Mouse (Mus musculus) limb, embryonic 12.5 days (tissue): ENCODE data around the gene Kirrel3. TPM values are rescaled to one million over a fixed set of nuclear protein-coding genes. Genes with fewer than 3 reads are reported as not detected.

Experiments used
- ATAC-seq: fragments of 200-750 bp; cut with Nextera tagmentation; 2 replicates; pipeline ENCODE4 v1.8.0; 2017; ENCODE audit warnings: low read depth, moderate TSS enrichment; ENCODE audit not compliant: insufficient number of reproducible peaks, insufficient read depth, low FRiP score, low TSS enrichment
- H3K27ac ChIP-seq: fragments of 300-500 bp; sonication (generic); 2 replicates; pipeline ENCODE4 v1.5.1; 2016; ENCODE audit warnings: mild to moderate bottlenecking, moderate library complexity
- H3K27me3 ChIP-seq: fragments of 300-500 bp; sonication (generic); 2 replicates; pipeline ENCODE4 v1.6.1; 2016; ENCODE audit warnings: mild to moderate bottlenecking, moderate library complexity
- H3K36me3 ChIP-seq: fragments of 300-500 bp; sonication (generic); 2 replicates; pipeline ENCODE4 v1.6.1; 2016; ENCODE audit warnings: mild to moderate bottlenecking, moderate library complexity
- H3K4me1 ChIP-seq: fragments of 300-500 bp; sonication (generic); replicated peaks from 2 replicates; pipeline ENCODE4 v1.6.1; 2016
- H3K4me2 ChIP-seq: fragments of 300-500 bp; sonication (generic); 2 replicates; pipeline ENCODE4 v1.6.1; 2016; ENCODE audit warnings: mild to moderate bottlenecking, moderate library complexity
- H3K4me3 ChIP-seq: fragments of 300-500 bp; sonication (generic); replicated peaks from 2 replicates; pipeline ENCODE4 v1.5.1; 2016; ENCODE audit warnings: mild to moderate bottlenecking
- H3K9ac ChIP-seq: fragments of 300-500 bp; sonication (generic); replicated peaks from 2 replicates; pipeline ENCODE4 v1.6.1; 2016; ENCODE audit warnings: mild to moderate bottlenecking, moderate library complexity
- H3K9me3 ChIP-seq: fragments of 300-500 bp; sonication (generic); 2 replicates; pipeline ENCODE4 v1.6.1; 2016; ENCODE audit warnings: mild to moderate bottlenecking, moderate library complexity
- WGBS: fragments of 180-500 bp; shearing (Covaris S2); methylation state at CpG from one replicate; pipeline ENCODE4 v1.1.7; 2016; 5-methylcytosine and 5-hydroxymethylcytosine counted together
- polyA plus RNA-seq: library from polyadenylated mRNA; unstranded; fragments of >200 nt; fragmentation: Nextera tagmentation; extraction: Ambion mirVana; gene quantifications from 2 replicates; pipeline ENCODE4 v1.2.1, GENCODE M21; 2016

The Kirrel3 gene
- polyA plus RNA-seq, 1 experiment from 2014 or later, result 7.8 TPM

DNA sequence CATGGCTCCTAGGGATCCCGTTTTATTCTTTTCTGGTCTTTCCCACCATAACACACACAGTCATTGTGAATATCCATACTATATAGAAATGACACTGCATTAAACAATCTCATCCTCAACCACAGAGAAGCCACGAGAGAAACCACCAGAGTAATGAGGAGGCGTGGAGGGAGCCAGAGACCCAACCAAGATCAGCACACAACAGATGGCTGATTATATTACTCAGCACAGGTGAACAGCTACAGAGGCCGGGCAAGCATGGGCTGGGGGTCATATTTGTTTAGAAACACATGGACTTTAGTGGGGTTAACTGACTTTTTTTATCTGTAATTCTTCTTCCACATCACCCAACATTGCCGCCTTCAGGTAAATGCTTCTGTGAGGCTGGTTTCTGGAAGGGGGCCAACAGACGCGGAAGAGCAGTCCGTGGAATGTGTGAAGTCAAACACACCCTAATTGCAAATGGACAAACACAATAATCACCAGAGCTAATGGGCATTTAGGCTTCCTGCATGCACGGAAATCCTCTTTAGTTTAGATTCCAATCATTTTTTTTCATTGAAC, 76.8 kb downstream of the Kirrel3 start:
- Histone ChIP-seq H3K9ac (no peak overlapping the region), H3K4me1 (peaks cover 21% of the 10 kb centered on the region), H3K4me2 (no peak overlapping the region), H3K4me3 (no peak overlapping the region), H3K9me3 (no peaks in the 10 kb centered on the region), H3K36me3 (no peaks in the 10 kb centered on the region), H3K27me3 (no peaks in the 10 kb centered on the region), H3K27ac (no peak overlapping the region)
- ATAC-seq, result no peak
- WGBS, result 78% methylated on average over 9 of the region's 9 CpGs

DNA sequence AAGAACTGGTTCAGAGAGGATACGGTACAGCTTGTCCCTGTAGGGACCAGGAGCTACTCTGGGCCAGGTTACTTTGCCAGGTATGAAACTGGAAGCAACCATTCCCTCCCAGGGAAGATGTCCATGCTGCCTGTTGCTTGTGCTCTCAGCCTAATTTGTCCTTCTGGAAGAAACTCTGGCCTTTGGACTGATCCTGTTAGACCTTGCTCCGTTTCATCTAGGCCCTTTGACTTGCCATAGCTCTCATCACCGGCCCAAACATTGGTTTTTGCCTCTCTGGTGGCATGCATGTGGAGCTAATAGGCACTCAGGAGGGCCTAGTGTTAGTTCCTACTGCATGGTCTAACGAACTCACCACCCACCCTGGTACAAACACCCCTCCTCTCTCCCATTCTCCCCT, 88.2 kb downstream of the Kirrel3 start:
- 84% methylated on average over 4 of the region's 4 CpGs for WGBS
- H3K4me2 ChIP-seq, result no peak overlapping the region
- H3K4me3 ChIP-seq, result no peak overlapping the region
- H3K36me3 ChIP-seq, result no peaks in the 10 kb centered on the region
- ATAC-seq, result no peak
- no peaks in the 10 kb centered on the region for H3K27me3 ChIP-seq
- no peaks in the 10 kb centered on the region for H3K9me3 ChIP-seq
- no peak overlapping the region for H3K27ac ChIP-seq
- H3K4me1 ChIP-seq, result no peaks in the 10 kb centered on the region
- H3K9ac ChIP-seq, result no peak overlapping the region

DNA sequence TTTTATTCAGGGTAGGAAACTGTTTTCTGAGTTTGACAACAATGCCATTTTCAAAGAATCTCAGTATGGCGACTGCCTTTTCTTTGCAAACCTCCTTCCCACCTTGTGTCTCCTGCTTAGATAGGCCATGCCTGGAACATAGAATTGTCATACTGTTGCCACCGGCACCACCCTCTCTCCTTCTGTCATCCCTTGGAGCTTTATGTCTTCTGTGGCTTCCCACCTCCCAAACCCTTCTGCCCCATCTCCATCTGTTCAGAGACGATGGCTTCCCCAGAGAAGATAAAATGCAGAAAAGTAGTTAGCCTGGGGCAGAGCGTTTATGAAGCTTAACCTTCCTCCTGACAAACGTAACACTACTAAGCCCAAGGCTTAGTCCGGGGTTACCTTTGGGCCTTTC, 88.9 kb downstream of the Kirrel3 start:
- no peak overlapping the region for H3K4me3 ChIP-seq
- no peaks in the 10 kb centered on the region for H3K36me3 ChIP-seq
- no peaks in the 10 kb centered on the region for H3K4me1 ChIP-seq
- H3K27ac ChIP-seq, result no peak overlapping the region
- H3K4me2 ChIP-seq, result no peak overlapping the region
- no peak overlapping the region for H3K9ac ChIP-seq
- ATAC-seq, result no peak
- H3K27me3 ChIP-seq, result no peaks in the 10 kb centered on the region
- 88% methylated on average over 6 of the region's 6 CpGs for WGBS
- no peaks in the 10 kb centered on the region for H3K9me3 ChIP-seq

DNA sequence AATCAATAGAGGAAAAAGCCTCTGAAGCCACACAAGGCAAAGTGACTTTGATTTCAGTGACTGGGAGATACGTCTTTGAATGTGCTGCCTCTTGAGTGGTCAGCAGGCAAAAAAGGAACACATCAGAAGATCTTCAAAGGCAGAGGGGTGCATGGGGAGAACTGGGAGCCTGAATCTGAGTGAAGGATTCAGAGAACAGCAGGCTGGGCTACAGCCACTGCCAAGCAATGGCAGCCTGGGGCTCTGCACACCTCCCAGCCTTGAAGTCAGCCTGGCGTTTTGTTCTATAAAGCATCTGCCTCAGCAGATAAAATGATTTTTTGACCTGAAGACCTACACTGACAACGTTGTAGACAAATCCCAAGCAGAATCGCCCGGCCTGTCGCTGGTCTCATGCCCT, 93.5 kb downstream of the Kirrel3 start:
- ATAC-seq, result no peak
- peaks cover 8% of the 10 kb centered on the region; the same call in 1 of the 2 replicates for H3K4me1 ChIP-seq
- H3K27ac ChIP-seq, result no peak overlapping the region
- H3K36me3 ChIP-seq, result no peaks in the 10 kb centered on the region
- H3K4me3 ChIP-seq, result no peak overlapping the region
- H3K9ac ChIP-seq, result no peak overlapping the region
- H3K27me3 ChIP-seq, result no peaks in the 10 kb centered on the region
- no peaks in the 10 kb centered on the region for H3K9me3 ChIP-seq
- H3K4me2 ChIP-seq, result no peak overlapping the region
- WGBS, result 88% methylated on average over 6 of the region's 6 CpGs

DNA sequence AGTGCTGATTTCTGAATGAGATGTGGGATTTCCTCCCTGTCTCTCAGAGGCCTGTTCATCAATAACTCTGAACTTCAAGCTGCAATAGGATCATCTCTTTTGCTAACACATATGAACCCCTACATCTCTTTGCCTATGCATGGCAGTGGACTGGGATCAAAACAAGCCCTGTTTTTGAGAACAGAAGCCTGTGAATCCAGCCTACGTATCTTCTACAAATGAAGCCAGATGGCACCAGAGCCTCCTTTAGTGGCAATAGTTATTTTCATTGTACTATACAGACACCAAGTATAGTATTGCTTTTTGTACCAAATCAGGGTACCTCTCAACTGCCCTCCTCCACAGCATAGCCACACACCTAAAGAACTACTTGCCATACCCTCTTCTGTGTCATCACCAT, 94.4 kb downstream of the Kirrel3 start:
- Histone ChIP-seq H3K27ac (no peak overlapping the region), H3K4me2 (no peak overlapping the region), H3K4me1 (peaks cover 8% of the 10 kb centered on the region; the same call in 1 of the 2 replicates), H3K4me3 (no peak overlapping the region), H3K9ac (no peak overlapping the region), H3K36me3 (no peaks in the 10 kb centered on the region), H3K9me3 (no peaks in the 10 kb centered on the region), H3K27me3 (no peaks in the 10 kb centered on the region)
- WGBS, result 82% methylated on average over 1 of the region's 1 CpGs
- ATAC-seq, result no peak

DNA sequence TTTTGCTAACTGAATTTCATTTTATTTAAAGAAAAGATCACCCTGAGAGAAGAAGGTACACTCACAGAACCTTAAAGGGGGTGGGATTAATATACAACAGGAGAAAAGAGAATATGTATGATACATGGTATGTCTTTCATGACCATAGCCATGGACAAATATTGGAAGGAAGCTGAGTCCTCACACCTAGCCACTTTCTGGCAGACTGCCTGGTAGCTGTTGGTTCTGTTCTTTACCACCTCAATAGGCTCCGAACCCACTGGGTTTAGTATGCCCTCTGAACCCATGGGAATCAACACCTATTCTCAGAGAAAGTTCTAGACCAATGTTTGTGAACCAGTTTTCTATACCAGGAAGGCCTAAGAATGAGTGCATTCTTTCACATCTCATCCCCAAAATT, 96.8 kb downstream of the Kirrel3 start:
- 88% methylated on average over 1 of the region's 1 CpGs for WGBS
- no peak overlapping the region for H3K4me3 ChIP-seq
- H3K9ac ChIP-seq, result no peak overlapping the region
- no peak for ATAC-seq
- H3K27ac ChIP-seq, result no peak overlapping the region
- H3K4me2 ChIP-seq, result no peak overlapping the region
- no peaks in the 10 kb centered on the region for H3K9me3 ChIP-seq
- H3K4me1 ChIP-seq, result peaks cover 14% of the 10 kb centered on the region; the same call in 1 of the 2 replicates
- H3K27me3 ChIP-seq, result no peaks in the 10 kb centered on the region
- no peaks in the 10 kb centered on the region for H3K36me3 ChIP-seq

DNA sequence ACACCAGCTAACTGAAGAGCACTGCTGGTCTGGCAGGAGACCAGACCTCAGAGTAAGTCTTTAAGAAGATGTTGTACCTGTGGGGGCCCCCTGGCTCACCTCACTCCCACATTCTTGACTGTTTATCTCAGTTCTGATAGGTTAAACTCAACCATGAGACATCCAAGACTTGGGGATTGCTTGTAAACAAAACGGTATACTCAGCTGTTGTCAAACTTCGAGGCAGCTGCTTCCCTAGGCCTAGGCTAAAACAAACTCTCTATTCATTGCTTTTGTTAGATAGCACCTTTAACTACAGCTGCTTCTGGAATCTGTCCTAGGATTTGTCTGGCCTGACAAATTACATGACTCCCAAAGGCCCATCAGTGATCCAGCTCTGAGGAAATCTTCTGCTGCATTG, 99.8 kb downstream of the Kirrel3 start:
- 35% methylated on average over 2 of the region's 2 CpGs for WGBS
- H3K36me3 ChIP-seq, result no peaks in the 10 kb centered on the region

DNA sequence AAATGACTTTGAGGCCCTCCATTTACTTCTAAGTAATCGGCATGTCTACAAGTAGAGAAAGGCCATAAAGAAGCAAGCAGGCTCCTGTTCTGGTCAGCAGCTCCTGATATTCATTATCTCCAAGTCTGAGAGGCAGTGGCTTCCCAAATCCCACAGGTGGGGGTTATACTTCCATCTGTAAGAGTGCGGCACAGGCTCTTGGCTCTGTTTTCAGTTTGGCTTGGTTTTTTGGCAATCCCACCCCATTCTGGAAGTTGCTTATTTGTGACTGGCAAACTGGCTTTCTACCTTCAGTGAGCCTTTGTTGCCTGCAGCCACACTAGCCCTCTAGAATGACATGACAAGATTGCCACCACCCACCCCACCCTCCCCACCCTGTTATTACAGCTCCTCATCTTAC, 100.4 kb downstream of the Kirrel3 start:
- no peak for ATAC-seq
- no peak overlapping the region for H3K4me3 ChIP-seq
- 22% methylated on average over 2 of the region's 2 CpGs for WGBS

More for the DNA sequence above, 99.8 kb downstream of the Kirrel3 start:
- Histone ChIP-seq H3K27ac (no peak overlapping the region), H3K4me1 (peaks cover 14% of the 10 kb centered on the region; the same call in 1 of the 2 replicates), H3K27me3 (no peaks in the 10 kb centered on the region), H3K4me2 (no peak overlapping the region), H3K9me3 (no peaks in the 10 kb centered on the region), H3K9ac (no peak overlapping the region), H3K4me3 (no peak overlapping the region)
- no peak for ATAC-seq

DNA sequence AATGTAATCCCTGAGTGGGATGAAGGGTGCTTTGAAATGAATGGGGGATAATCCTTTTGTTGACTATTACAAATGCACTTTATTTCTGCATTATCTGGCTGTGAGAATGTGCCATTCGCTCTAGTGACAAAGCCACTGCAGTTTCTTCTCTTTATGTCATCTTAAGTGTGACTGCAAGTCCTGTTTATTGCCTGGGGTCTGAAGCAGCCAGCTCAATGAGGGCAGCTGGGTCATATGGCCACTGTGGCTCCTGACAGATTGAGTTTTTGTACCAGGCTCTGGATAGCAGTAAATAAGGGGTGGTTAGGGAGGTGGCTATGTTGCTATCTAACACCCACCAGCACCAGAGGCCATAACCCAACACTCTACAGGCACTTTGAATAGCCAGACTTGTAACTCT, 104.1 kb downstream of the Kirrel3 start:
- H3K27me3 ChIP-seq, result no peaks in the 10 kb centered on the region
- H3K4me2 ChIP-seq, result no peak overlapping the region
- H3K36me3 ChIP-seq, result no peaks in the 10 kb centered on the region
- H3K9me3 ChIP-seq, result no peaks in the 10 kb centered on the region
- H3K4me1 ChIP-seq, result peaks cover 17% of the 10 kb centered on the region; the same call in 1 of the 2 replicates
- no peak for ATAC-seq
- no peak overlapping the region for H3K27ac ChIP-seq
- H3K4me3 ChIP-seq, result no peak overlapping the region
- H3K9ac ChIP-seq, result no peak overlapping the region
- WGBS, result 44% methylated on average over 1 of the region's 1 CpGs

More for the DNA sequence above, 100.4 kb downstream of the Kirrel3 start:
- H3K36me3 ChIP-seq, result no peaks in the 10 kb centered on the region
- no peak overlapping the region for H3K9ac ChIP-seq
- no peaks in the 10 kb centered on the region for H3K27me3 ChIP-seq
- no peak overlapping the region for H3K27ac ChIP-seq
- no peak overlapping the region for H3K4me2 ChIP-seq
- no peaks in the 10 kb centered on the region for H3K9me3 ChIP-seq
- peaks cover 14% of the 10 kb centered on the region; the same call in 1 of the 2 replicates for H3K4me1 ChIP-seq

DNA sequence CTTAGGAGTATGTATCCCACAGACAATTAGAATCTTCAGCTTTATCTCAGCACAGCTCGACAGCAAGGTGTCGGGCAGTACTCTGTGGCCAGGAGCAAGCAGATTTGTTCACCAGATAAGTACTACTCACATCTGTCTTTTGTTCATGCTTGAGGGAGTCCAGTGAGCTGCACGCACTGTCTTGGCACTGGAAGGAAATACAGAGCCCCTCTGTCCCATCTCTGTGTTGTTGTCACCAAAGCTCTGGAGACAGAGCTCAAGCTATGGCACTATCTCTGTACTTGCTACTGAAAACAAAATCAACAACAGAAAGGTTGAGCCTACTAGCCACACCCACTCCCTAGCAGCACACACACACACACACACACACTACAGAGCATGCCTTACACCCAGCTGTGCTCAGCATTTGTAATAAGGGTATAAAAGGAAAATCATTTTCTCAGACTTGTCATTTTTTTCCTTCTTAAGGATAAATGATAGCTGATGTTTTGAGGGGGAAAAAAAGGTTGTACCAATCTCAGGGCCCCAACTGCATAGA, 106.4 kb downstream of the Kirrel3 start:
- H3K9me3 ChIP-seq, result no peaks in the 10 kb centered on the region
- H3K9ac ChIP-seq, result no peak overlapping the region
- H3K4me3 ChIP-seq, result no peak overlapping the region
- no peak overlapping the region for H3K4me2 ChIP-seq
- H3K36me3 ChIP-seq, result no peaks in the 10 kb centered on the region
- 52% methylated on average over 3 of the region's 3 CpGs for WGBS
- no peaks in the 10 kb centered on the region for H3K27me3 ChIP-seq
- ATAC-seq, result no peak
- no peak overlapping the region for H3K27ac ChIP-seq
- peaks cover 10% of the 10 kb centered on the region; the same call in 1 of the 2 replicates for H3K4me1 ChIP-seq

DNA sequence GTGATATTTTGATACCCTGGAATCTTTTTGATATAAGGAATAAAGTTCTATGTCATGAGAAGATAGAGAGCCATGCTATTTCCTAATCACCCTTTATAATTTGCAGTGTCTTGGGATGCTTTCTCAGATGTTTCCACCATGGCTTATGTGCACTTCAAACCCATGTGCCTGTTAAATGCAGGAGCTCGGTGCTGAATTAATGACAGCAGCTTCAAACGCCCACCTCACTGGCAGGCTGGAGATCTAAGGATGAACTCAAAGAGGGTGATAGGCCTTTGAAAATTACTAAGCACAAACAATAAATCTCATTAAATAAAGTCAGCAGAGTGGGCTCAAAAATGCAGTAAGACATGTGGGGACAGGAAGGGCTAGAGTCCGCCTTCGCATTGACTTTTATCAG, 108.2 kb downstream of the Kirrel3 start:
- Histone ChIP-seq H3K4me2 (no peak overlapping the region), H3K27ac (no peak overlapping the region), H3K4me3 (no peak overlapping the region), H3K9ac (no peak overlapping the region), H3K4me1 (peaks cover 10% of the 10 kb centered on the region; the same call in 1 of the 2 replicates), H3K27me3 (no peaks in the 10 kb centered on the region), H3K9me3 (no peaks in the 10 kb centered on the region), H3K36me3 (no peaks in the 10 kb centered on the region)
- WGBS, result 64% methylated on average over 4 of the region's 4 CpGs
- ATAC-seq, result no peak

DNA sequence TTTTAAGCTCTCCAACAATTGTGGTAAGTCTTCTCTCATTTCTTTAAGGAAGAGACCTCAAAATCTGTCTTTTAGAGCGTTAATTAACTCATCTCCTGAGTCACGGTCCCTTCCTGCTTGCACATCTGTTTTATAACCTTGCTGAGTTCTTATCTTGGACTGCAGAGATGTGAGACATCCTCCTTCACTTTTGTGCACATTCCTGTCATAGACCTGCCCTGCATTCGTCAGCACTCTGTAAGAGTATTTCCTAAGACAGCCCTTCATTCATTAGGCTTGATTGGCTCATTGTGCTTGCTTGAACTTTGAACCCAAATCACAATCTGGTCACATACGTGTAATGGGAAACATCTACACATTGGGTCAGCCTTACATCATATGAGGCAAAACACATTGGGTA, 114.6 kb downstream of the Kirrel3 start:
- H3K36me3 ChIP-seq, result no peaks in the 10 kb centered on the region
- H3K4me2 ChIP-seq, result no peak overlapping the region
- 77% methylated on average over 4 of the region's 4 CpGs for WGBS
- H3K4me3 ChIP-seq, result no peak overlapping the region
- no peaks in the 10 kb centered on the region for H3K4me1 ChIP-seq
- H3K9ac ChIP-seq, result no peak overlapping the region
- H3K27ac ChIP-seq, result no peak overlapping the region
- no peak for ATAC-seq
- no peaks in the 10 kb centered on the region for H3K9me3 ChIP-seq
- no peaks in the 10 kb centered on the region for H3K27me3 ChIP-seq
